Mouse (Mus musculus): ENCODE measurements around the gene Tmem198b.
A peak's percentile ranks its signal among the peaks of the same experiment; 100 is the strongest.
"Not testable (repeated sequence)": the region's sequence is repeated elsewhere in the genome, so short reads cannot be mapped to it uniquely, and the experiment has no call there.

Tmem198b gene

DNA sequence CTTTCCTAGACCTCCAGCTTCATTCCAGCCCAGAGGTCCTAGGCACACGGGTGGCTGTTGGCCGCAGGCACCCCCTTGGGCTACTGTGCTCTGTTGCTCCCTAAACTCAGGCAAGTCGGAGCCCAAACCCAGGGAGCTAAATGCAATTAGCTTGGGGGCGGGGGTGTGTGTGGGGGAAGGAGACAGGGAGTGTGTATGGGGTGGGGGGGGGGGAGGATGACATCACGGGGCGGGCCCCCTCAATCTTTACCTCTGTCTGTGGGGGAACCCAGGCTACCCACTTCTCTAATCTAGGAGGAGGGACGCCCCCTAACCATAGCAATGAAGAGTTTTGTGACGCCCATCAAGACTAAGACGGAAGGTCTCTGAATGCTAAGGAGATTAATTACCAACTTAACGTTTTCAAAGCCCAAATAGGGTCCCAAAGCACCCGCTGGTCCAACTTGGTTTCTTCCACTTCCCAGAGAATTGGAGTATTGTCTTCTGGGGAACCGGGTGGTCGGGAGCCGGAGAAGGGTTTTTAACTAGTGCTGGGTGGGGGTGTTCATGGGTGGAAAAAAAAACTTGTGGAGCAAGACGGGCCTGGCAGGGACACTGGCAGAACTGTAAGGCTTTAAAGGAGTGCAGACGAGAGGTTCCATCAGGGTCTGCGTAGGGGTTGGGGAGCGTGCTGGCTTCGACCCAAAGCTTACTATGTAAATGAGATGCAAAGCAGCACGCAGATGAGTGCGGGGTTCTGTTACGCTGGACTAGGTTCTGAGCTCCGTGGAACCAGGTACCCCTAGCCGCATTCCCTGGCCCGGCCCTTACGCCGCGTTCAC lies at the start of gene Tmem198b:
Tmem198b (minus strand) TSS at position 100 of the 821 bp plus-strand sequence.
- peak; percentile 40 for DNase-seq (ENCODE audit: low spot score)

DNA sequence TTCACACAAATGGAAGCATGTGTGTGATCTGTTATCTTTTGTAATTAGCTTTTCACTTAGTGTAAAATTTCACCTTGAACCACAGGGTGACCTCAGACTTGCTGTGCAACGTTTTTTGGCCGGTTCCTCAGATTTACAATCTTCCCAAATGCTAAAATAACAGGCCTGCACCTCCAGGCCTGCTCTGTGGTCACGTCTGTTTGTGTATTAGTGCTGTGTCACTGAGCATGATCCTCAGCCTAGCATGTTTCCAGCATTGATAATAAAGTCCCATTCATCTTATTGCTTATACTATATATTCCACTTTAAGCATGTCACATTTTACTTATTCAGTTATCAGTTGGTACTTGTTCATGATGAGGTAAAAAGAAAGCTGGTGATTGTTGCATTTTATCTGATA lies 46.2 kb upstream of the Tmem198b start:
- DNase-seq (ENCODE audit: low spot score) = no peak

DNA sequence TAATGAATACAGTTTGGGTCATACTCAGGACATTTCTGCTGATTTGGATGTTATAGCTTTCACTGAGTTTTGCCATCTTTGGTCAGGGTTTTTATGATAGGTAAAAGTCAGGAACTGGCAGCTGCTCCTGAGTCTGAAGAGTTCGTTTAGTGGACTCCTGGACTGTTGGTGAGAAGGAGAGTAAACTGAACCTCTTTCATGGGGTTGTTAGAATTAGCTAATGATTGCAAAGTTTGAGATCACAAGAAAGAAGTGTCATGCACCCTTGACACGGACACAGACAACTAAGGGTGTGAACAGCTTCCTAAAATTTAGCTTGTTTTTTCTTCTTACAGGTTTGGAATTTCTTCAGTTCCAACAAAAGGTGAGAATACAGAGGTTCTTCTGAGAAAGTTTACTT lies 44.3 kb upstream of the Tmem198b start:
- DNase-seq (ENCODE audit: low spot score) = no peak

DNA sequence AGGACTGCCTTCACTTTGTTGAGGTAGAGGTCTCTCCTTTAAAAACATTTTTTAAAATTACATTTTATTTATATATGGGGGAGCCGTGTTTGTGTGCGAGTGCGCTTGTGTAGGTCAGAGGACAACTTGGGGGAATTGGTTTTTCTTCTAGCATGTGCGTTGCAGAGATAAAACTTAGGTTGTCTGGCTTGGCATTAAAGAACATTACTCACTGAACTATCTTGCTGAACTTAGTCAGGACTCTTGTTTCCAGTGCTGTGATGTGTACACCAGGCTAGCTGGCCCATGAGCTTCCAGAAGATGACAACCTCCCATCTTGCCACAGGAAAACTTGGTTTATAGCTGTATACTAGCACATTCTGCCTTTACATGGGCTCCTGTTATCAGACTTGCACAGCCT lies 42.5 kb upstream of the Tmem198b start:
- DNase-seq (ENCODE audit: low spot score) = no peak

DNA sequence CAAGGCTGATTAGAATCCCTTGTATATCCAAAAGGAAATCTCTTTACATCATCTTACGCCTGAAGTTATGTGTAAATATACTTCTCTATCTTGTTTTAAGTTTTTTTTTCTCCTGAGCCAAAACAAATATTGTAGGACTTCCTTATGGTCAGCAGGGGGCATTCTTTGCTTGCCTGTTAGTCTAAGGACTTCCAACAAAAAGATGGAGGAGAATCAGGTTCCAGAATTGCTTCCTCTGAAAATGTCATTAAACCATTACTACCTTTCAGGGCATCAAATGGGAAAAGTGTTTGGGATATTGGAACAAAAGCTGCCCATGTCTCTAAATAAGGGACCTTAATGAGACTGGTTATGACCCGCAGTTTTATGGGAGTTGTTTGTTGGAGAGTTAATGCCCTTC lies 41.3 kb upstream of the Tmem198b start:
- no peak for DNase-seq (ENCODE audit: low spot score)

DNA sequence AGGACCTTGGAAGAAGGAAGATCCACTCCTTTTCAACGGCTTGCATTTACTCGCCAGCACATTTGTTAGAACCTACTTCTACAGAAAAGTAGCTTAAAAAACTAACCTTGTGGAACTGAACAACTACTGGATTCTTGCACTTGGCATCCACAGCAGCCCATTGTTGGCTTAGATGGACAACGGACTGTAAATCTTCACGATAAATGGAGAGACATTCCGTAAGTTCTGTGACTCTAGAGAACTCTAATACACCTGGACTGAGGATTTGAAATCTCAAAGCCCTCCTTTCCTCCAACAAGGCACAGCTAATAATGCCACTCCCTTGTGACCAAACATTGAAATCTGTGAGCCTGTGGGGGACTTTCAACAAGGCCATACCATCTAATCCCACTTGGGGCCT lies 39.1 kb upstream of the Tmem198b start:
- no peak for DNase-seq (ENCODE audit: low spot score)

DNA sequence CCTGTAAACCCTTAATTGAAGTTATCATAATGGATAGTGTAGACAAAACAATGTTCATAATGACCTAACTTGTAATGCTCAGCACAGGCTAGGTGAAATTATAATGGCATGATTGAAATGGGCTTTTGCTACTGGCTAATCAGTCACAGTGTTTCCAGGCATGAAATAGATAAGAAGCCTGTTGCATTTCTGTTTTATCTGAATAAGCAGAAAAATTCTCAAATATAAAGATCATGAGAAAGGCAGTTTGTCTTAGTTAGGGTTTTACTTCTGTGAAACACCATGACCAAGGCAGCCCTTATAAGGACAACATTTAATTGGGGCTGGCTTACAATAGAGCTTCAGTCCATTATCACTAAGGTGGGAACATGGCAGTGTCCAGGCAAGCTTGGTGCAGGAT lies 36.4 kb upstream of the Tmem198b start:
- DNase-seq (ENCODE audit: low spot score) = no peak

DNA sequence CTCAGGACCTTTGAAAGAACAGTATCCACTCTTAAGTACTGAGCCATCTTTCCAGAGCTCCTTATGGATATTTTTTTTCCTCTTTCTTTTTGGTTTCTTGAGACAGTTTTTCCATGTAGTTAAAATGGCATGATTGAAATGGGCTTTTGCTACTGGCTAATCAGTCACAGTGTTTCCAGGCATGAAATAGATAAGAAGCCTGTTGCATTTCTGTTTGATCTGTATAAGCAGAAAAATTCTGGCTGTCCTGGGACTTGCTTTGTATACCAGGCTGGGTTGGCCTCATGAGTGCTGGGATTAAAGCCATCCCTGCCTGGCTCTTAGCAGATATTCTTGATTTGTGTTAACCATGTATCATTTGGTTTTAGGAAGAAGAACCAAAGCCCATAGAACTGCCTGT lies 35.3 kb upstream of the Tmem198b start:
- DNase-seq (ENCODE audit: low spot score) = peak; percentile 24

DNA sequence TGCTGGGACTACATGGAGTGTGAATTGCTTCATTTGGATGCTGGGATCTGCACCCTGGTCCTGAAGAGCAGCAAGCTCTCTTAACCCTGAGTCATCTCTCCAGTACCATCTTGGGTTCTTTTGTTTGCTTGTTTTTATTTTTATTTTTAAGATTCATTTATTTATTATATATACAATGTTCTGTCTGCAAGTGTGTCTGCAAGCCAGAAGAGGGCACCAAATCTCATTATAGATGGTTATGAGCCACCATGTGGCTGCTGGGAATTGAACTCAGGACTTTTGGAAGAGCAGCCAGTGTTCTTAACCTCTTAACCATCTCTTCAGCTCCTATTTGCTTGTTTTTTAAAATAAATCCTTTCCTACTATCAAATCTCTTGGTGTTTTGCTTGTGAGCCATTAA lies 33.2 kb upstream of the Tmem198b start:
- no peak for DNase-seq (ENCODE audit: low spot score)

DNA sequence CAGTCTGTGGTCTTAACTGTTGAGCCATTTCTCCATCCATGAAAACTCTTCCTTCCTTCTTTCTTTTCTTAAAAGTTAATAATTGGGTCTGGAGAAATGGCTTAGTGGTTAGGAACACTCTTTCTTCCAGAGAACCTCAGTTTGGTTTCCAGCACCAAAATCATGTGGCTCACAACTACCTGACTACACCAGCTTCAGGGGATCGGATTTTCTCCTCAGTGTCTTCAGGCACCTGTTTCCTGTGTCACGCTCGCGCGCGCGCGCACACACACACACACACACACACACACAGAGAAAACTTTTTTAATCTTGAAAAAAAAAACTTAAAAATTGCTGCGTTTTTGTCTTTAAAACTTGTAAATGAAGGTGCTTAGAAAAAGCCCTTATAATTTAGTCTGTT lies 19.7 kb upstream of the Tmem198b start:
- DNase-seq (ENCODE audit: low spot score) = no peak

DNA sequence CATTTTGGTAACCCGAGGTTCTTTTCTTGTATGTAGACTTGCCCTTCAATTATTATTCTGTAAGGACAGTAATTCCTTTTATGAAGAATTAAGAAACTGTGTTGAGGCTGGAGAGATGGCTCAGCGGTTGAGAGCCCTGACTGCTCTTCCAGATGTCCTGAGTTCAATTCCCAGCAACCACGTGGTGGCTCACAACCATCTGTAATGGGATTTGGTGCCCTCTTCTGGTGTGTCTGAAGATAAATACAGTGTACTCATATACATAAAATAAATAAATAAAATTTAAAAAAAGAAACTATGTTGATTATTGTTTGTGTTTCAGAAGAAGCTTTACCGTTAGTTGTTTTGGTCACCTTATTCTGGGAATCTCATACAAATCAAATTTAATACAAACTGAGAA lies 18.9 kb upstream of the Tmem198b start:
- DNase-seq (ENCODE audit: low spot score) = not testable (repeated sequence)

DNA sequence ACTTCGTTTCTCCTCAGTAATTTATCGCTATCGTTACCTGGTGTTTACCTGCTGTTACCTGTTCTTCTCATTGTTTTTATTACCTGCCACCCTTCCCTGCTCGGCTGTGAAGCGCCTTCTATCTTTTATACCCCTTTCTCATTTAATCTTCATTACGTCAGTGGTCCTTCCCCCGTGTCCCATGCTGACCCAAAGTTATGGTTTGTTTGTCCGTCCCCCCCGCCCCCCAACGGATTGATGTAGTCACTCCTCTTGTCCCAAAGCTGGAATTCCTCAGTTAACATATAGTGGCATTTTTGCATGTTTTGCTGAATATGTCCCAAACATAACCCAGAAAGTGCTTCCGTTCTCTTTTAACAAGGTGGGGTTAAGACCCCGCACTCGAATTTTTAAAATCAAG lies 18.0 kb upstream of the Tmem198b start:
- DNase-seq (ENCODE audit: low spot score) = no peak

DNA sequence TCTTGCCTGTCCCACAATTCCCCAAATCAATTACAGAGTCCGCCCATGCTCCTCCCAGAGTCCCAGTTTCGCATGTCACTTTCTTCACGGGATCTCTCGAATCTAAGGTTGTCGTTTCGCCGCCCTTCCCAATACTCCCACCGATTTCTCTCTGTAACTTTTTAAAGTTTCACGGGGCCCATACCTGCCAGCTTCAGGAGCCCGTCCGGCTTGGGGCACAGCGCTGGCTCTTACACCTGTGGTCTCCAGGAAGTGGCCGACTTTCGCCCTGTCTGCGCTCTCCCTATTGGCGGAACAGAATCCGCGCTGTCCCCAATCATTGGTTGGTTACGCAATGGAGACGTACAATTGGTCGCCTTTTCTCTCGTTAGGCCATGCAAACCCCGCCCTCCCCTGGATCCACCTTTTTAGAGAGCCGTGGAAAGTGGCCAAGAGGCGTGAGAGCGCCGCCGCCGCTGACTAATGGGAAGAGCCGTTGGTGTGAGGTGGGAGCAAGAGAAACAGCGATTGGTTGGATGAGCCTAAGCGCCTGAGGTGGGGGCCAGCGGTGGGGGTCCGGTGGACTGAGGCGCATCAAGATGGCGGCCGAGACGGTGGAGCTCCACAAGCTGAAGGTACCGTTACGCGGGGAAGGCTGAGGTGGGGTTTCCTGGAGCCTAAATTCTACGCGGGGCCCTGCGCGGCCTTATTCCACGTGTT lies 17.3 kb upstream of the Tmem198b start, which contains the start of gene Ormdl2:
Ormdl2 (minus strand) TSS at position 288 of the 699 bp plus-strand sequence.
- peak; percentile 100 for DNase-seq (ENCODE audit: low spot score)

DNA sequence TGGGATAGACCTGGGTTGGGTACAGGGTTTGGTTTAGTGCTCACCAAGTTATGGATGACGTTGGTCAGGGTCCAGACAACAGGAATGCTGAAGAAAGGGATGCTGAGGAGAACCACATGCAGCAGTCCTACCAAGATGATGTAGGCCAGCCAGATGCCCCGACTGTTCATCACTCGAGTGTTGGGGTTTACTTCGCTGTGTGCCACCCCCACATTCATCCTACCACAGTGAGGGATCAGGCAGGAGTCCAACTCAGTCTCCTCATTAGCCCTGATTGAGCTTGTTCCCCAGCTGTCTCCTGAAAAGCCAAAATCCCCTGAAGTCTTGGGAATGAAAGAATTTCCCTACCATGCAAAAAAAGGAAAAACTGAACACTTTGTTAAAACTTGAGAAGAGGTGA lies 16.0 kb upstream of the Tmem198b start:
- DNase-seq (ENCODE audit: low spot score) = no peak

DNA sequence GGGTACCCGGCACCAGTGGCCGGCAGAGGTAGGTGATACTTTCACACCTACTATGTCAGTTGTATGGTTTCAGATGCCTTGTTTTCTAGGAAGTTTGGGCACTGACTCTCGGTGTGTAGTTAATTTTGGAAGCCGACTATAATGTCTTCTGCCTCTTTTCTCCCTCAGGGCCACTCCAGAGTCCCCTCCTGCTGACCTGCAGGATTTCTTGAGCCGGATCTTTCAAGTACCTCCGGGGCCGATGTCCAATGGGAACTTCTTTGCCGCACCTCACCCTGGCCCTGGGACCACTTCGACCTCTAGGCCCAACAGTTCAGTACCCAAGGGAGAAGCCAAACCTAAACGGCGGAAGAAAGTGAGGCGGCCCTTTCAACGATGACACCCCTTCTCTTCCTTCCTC lies 12.9 kb upstream of the Tmem198b start, which contains the start of gene Sarnp:
Sarnp (plus strand) TSS at position 301 of the 400 bp plus-strand sequence.
- DNase-seq (ENCODE audit: low spot score) = no peak

DNA sequence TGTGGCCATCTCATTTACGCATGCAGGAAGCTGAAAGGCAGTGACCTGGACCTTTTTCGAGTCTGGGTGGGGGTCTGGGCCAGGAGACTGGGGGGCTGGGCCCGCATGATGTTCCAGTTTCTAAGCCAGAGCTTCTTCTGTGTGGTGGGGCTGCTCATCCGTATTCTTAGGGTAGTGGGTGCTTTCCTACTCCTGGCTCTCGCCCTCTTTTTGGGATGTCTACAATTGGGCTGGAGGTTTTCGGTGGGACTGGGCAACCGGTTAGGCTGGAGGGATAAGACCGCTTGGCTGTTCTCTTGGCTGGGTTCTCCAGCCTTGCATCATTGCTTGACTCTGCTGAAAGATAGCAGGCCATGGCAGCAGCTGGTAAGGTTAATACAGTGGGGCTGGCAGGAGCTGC lies 2.8 kb upstream of the Tmem198b start:
- DNase-seq (ENCODE audit: low spot score) = no peak

DNA sequence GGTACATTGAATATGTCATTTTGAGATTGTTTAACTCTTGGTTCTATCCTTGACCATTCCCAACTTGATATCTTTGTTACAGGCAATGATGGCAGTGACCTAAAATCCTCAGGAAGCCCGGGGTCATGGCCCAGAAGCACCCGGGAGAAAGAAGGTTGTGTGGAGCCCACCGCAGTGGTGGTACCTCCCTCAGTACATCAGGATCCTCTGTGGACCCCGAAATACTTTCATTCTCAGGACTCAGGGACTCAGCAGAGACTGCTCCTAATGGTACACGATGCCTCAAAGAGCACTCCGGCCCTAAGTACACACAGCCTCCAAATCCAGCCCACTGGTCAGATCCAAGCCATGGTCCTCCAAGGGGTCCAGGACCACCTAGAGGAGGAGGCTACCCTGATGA lies 1.9 kb upstream of the Tmem198b start:
- DNase-seq (ENCODE audit: low spot score) = no peak

DNA sequence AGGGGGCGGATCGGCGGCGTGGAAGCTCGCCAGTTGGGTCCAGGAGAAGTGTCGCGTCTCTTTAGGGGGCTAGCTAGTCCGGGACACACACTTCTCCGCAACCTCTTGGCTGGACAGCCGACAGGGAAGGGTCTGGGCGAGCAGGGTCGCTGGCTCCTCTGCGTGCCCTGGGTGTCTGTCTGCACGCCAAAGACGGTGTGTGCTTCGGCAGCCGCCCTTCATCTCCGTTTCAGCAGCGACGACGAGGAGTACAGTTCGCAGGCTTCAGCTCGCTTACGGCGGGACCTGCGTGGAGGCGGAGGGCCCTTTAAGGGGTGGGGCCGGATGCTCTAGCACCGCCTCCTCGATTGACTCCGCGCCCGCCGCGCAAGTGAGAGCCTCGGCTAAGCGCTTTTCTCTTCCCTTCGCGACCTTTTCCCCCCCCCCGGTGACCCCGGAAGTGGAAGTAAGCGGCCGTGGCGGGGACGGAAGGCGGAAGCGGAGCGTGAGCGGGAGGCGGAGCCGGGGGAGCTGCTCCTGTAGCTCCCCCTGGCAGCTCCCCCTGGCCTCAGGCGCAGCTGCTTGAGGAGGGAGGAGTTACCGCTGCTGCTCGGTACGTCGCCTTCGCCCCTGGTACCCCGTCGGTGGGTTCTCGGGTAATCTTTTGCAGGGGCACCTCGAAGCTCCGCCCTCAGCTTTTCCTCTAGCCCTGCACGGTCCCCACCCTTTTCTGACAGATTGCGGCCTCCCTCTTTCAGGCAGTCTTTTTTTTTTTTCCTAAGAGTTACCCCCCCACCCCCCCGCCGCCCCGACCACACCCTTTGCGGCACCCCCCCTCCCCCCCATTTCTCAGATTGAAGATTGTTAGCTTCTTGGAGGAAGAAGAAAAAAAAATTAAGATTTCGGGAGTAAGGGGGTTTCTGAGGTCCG lies 1.2 kb upstream of the Tmem198b start:
- DNase-seq (ENCODE audit: low spot score) = peak; percentile 96

DNA sequence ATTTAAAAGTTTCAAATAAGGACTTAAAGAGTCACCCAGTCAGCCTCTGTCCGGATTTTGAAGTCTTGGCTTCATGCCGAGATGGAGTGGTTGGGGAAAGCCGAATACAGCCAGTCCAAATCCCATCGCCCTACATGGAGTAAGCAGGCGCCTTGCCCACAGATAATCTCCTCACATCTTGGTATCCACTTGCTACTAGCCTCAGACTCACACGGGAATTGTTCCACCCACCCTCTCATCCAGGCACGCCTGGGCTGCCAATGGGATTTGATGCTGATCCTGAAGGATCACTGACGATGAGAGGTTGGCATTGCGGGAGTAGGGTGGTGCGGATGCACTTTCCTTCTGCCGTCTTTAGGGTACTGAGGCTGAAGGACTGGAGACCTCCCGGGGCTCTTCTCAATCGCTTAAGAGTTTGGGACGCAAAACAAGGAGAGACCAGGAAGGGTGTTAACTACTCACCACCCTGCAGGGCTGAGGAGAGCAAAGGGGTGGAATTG lies 349 bp downstream of the Tmem198b start, which contains the start of gene Dnajc14:
Dnajc14 (plus strand) TSS at position 292 of the 500 bp plus-strand sequence.
- no peak for DNase-seq (ENCODE audit: low spot score)

DNA sequence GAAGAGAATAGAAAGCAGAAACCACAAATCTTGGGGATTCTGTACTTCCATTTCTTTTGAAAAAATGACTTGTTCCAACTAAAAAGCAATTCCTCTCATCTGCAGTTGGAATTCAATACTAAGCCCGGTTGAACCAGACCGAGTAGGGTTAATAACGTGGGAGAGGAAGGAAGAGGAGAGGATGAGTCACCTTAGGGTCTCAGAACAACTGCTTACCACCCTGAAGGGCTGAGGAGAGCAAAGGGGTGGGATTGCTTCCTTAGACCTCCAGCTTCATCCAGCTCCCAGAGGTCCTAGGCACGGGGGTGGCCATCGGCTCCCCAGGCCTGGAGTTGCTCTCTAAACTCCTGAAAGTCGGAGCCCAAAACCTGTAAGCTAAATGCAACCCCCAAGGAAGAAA lies 809 bp downstream of the Tmem198b start:
- no peak for DNase-seq (ENCODE audit: low spot score)

DNA sequence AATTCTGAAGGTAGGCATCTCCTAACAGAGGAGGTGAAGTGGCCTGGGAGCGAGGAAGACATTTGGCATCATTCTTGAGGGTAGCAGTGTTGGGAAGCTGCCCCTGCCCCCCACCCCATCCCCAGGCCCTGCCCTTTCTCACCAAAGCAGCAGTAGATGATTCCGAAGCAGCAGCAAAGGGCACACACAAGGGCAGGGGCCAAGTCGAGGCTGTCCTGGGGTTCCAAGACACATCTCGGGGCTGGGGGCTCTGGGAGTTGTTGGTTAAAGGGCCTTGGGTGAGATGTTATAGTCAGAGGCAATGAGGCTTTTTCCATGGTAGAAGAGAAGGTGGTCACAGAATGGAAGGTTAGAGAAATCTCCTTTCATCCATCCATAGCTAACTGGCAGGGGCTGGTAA lies 1.2 kb downstream of the Tmem198b start:
- DNase-seq (ENCODE audit: low spot score) = no peak

DNA sequence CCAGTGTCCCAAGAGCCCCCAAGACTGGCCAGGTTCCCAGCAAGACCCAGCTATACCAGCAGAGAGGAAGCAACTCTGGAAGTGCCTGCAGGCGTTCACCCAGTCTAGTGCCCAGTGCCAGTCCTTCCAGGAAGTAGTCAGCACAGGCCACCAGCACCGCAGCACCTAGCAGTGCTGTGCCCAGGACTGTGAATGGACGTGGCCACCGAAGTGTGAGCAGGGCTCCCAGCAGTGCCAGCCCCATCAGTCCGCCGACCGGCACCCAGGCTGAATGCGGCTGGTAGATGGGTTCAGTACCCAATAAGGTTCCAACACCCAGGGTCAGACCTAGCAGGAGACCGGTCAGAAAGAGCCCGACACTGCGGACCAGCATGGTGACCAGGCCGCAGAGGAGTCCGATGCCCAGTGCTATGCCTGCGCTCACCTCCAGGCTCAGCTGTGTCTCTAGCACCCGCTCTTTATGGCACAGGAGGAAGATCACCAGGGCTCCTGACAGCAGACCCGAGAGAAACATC lies 2.1 kb downstream of the Tmem198b start:
- DNase-seq (ENCODE audit: low spot score) = no peak
